Mouse (Mus musculus): ENCODE results near the gene Gm10491. TPM values are rescaled to one million over a fixed set of nuclear protein-coding genes. Genes with fewer than 3 reads are reported as not detected.

The Gm10491 gene
- polyA plus RNA-seq (2016; fragmentation: Nextera tagmentation; extraction: Ambion mirVana): not detected in 2 replicates

DNA sequence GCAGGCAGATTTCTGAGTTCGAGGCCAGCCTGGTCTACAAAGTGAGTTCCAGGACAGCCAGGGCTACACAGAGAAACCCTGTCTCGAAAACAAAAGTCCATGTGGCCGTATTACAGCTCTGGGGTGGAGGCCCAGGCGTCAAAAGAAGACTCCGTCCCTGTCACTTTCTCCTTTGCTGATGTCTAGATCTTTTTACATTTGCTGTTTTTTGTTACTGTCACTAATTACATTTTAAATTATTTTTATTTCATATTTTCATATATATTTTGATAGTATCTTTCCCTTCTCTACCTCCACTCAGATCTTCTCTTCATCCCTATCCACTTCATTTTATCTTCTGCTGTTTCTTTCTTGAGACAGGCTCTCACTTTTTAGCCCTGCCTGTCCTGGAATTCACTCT is at the start of gene Gm10491:
Gene Gm10491 (minus strand): TSS at position 101 of the 400 bp plus-strand sequence.
- no peak within 1 kb of the TSS for H3K4me3 ChIP-seq
- 72% methylated on average over 5 of the region's 5 CpGs for WGBS (ENCODE audit: insufficient replicate concordance)
- H3K4me2 ChIP-seq: no peak within 1 kb of the TSS
- no peak within 1 kb of the TSS for H3K9ac ChIP-seq
- H3K27me3 ChIP-seq (replicated peaks): no peaks in the 10 kb centered on the region
- no peak for ATAC-seq
- no peak within 1 kb of the TSS for H3K27ac ChIP-seq
- 0 out of 2 replicates have a peak, but pooled peaks cover 6% of the 10 kb centered on the region for H3K4me1 ChIP-seq
- H3K36me3 ChIP-seq: peaks cover 12% of the 10 kb centered on the region
- H3K9me3 ChIP-seq (replicated peaks): no peaks in the 10 kb centered on the region

DNA sequence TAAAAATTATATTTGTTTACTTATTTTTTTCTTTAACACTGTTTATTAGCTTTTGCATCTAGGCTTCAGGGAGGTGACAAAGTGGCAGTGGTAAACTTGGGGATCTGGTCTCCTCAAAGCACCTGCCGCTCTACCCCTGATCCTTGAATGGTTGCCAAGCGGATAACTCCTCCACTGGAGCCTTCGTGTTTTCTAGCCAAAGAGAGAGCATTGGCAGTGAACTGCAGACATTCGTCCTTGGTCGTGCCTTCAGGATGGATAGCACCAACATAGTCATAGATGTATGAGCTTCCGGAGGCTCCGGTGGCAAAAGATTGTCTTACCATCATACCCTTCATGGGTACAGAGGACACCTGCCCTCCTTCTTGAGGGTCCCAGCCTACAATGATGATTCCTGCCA is 42.5 kb upstream of the Gm10491 start:
- Histone ChIP-seq H3K36me3 (no peaks in the 10 kb centered on the region), H3K9me3 (replicated peaks) (no peaks in the 10 kb centered on the region), H3K27me3 (replicated peaks) (no peaks in the 10 kb centered on the region), H3K27ac (no peak overlapping the region), H3K4me3 (no peak overlapping the region), H3K9ac (no peak overlapping the region), H3K4me1 (peaks cover 15% of the 10 kb centered on the region), H3K4me2 (no peak overlapping the region)
- ATAC-seq: no peak
- WGBS (ENCODE audit: insufficient replicate concordance): 86% methylated on average over 7 of the region's 7 CpGs

GRCm38 (mm10) chrX:7947900-7948492 is 40.4 kb upstream of the Gm10491 start:
- Histone ChIP-seq H3K9me3 (replicated peaks) (no peaks in the 10 kb centered on the region), H3K27me3 (replicated peaks) (no peaks in the 10 kb centered on the region), H3K27ac (no peak overlapping the region), H3K4me2 (peak overlapping the region; percentile 80), H3K36me3 (no peaks in the 10 kb centered on the region), H3K4me1 (peaks cover 15% of the 10 kb centered on the region), H3K4me3 (peak overlapping the region; percentile 64), H3K9ac (peak overlapping the region; percentile 48)
- 12% methylated on average over 38 of the region's 38 CpGs for WGBS (ENCODE audit: insufficient replicate concordance)
- ATAC-seq: peak; percentile 97

DNA sequence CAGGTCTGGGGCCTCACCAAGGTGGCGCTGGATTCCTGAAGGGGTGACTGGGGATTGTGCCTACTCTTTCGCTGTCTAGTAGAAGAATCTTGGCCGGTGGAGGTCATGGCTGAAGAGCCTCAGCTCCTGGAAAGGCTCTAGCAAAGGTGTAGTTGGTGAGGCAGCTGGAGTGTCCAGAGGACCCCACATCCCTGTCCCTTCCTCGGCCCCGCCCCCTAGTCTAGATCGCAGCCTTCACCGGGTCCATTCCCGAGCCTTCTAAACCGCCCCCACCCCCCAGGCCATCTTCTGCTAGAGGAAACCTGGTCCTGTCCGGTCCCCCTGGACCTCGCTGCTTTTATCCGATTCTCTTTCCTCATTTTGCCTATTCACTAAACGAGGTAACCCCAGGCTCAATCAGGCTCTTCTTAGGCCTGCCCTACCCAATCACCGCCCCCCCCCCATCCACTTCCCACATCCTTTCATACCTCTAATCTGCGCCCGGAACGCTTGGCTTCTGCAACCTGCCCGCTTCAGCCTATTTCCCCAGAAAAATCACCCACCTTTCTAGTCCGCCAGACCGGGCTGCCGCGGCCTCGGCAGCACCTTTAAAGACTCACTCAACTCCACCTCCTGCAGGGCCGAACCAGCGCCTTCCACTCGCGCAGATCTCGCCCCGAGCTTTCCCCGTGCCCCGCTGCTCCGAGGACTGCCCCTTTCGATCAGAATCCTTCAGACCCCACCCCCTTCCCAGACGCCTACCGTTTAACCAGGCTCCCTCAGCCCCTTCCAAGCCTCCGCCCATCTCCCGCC is 39.7 kb upstream of the Gm10491 start, which contains the start of gene Hdac6:
Gene Hdac6 (minus strand): TSS at position 782 of the 792 bp plus-strand sequence.
- no peak for ATAC-seq
- H3K9ac ChIP-seq: peak within 1 kb of the TSS; percentile 71
- WGBS (ENCODE audit: insufficient replicate concordance): 5% methylated on average over 34 of the region's 37 CpGs

GRCm38 (mm10) chrX:7945618-7946017 is 38.0 kb upstream of the Gm10491 start:
- Histone ChIP-seq H3K4me3 (no peak overlapping the region), H3K4me1 (peaks cover 15% of the 10 kb centered on the region), H3K27ac (no peak overlapping the region; the same call in 1 of the 2 replicates), H3K4me2 (no peak overlapping the region), H3K36me3 (no peaks in the 10 kb centered on the region), H3K27me3 (replicated peaks) (no peaks in the 10 kb centered on the region), H3K9ac (no peak overlapping the region), H3K9me3 (replicated peaks) (no peaks in the 10 kb centered on the region)
- 78% methylated on average over 8 of the region's 8 CpGs for WGBS (ENCODE audit: insufficient replicate concordance)
- no peak for ATAC-seq

More for the DNA sequence above, 39.7 kb upstream of the Gm10491 start, which contains the start of gene Hdac6:
- Histone ChIP-seq H3K9me3 (replicated peaks) (no peaks in the 10 kb centered on the region), H3K4me2 (peak within 1 kb of the TSS; percentile 80), H3K36me3 (no peaks in the 10 kb centered on the region), H3K27ac (no peak within 1 kb of the TSS), H3K27me3 (replicated peaks) (no peaks in the 10 kb centered on the region), H3K4me3 (peak within 1 kb of the TSS; percentile 64), H3K4me1 (peaks cover 15% of the 10 kb centered on the region)

DNA sequence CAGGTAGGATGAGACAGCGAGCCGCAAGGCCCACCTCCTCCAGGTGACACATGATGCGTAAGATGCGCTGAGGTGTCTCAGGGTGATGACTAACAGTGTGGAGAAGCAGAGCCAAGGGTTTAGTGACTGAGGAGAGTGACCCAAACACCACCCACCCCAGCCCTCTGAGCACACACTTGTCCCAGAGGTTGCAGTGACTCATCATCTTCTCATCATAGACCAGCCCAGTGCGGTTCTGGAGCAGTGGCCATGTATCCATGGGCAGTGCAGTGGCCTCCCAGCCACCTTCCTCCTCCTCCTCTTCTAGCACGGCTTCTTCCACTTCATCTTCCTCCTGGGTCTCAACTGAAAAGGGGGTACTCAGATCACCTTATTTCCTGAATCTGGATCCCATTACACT is 30.0 kb upstream of the Gm10491 start:
- no peaks in the 10 kb centered on the region for H3K4me1 ChIP-seq
- 88% methylated on average over 6 of the region's 6 CpGs for WGBS (ENCODE audit: insufficient replicate concordance)
- H3K4me3 ChIP-seq: no peak overlapping the region
- H3K9ac ChIP-seq: no peak overlapping the region
- H3K9me3 ChIP-seq (replicated peaks): no peaks in the 10 kb centered on the region
- no peak overlapping the region for H3K4me2 ChIP-seq
- H3K27ac ChIP-seq: no peak overlapping the region
- ATAC-seq: no peak
- peaks cover 14% of the 10 kb centered on the region for H3K36me3 ChIP-seq
- H3K27me3 ChIP-seq (replicated peaks): no peaks in the 10 kb centered on the region

GRCm38 (mm10) chrX:7936874-7937273 is 29.2 kb upstream of the Gm10491 start:
- Histone ChIP-seq H3K9me3 (replicated peaks) (no peaks in the 10 kb centered on the region), H3K36me3 (peaks cover 14% of the 10 kb centered on the region), H3K27ac (no peak overlapping the region), H3K9ac (no peak overlapping the region), H3K27me3 (replicated peaks) (no peaks in the 10 kb centered on the region), H3K4me1 (no peaks in the 10 kb centered on the region), H3K4me2 (no peak overlapping the region), H3K4me3 (no peak overlapping the region)
- WGBS (ENCODE audit: insufficient replicate concordance): 38% methylated on average over 11 of the region's 11 CpGs
- no peak for ATAC-seq

GRCm38 (mm10) chrX:7928270-7928790 is 20.7 kb upstream of the Gm10491 start, which contains the start of gene Eras:
Gene Eras, minus strand, starts transcription at chrX:7928607.
- WGBS (ENCODE audit: insufficient replicate concordance): 17% methylated on average over 16 of the region's 19 CpGs
- Histone ChIP-seq H3K4me2 (no peak within 1 kb of the TSS), H3K4me1 (no peaks in the 10 kb centered on the region), H3K27ac (no peak within 1 kb of the TSS), H3K4me3 (no peak within 1 kb of the TSS), H3K36me3 (peaks cover 5% of the 10 kb centered on the region; the same call in 1 of the 2 replicates), H3K27me3 (replicated peaks) (peaks cover 65% of the 10 kb centered on the region), H3K9me3 (replicated peaks) (no peaks in the 10 kb centered on the region), H3K9ac (no peak within 1 kb of the TSS)
- ATAC-seq: no peak; the same call in 1 of the 2 replicates

- Histone ChIP-seq H3K9me3 (replicated peaks) (no peaks in the 10 kb centered on the region), H3K9ac (no peak overlapping the region), H3K27me3 (replicated peaks) (peaks cover 77% of the 10 kb centered on the region), H3K4me1 (no peaks in the 10 kb centered on the region; the same call in 1 of the 2 replicates), H3K36me3 (peaks cover 5% of the 10 kb centered on the region; the same call in 1 of the 2 replicates), H3K27ac (no peak overlapping the region), H3K4me3 (no peak overlapping the region), H3K4me2 (no peak overlapping the region)
- WGBS (ENCODE audit: insufficient replicate concordance): 10% methylated on average over 10 of the region's 10 CpGs
- no peak for ATAC-seq
Observed at GRCm38 (mm10) chrX:7927116-7927515, 19.5 kb upstream of the Gm10491 start.

DNA sequence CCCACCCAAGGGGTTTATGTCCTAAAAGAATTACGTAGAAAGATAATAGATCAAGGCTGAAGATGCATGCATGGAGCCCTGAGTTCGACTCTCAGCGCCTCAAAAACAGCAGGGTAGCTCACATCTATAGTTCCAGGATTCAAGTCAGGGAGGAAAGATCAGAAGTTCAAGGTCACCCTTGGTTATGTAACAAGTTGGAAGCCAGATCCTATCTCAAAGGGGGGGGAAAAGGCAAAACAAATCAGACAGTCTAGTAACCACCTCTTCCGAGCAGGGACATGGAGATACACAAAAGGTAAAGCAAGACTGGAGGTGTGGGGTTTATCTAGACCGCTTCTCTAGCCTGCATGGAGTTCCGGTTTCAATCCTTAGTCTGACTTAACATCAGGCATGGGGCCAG is 18.6 kb upstream of the Gm10491 start:
- Histone ChIP-seq H3K4me2 (no peak overlapping the region), H3K36me3 (peaks cover 5% of the 10 kb centered on the region; the same call in 1 of the 2 replicates), H3K9ac (no peak overlapping the region), H3K4me1 (no peaks in the 10 kb centered on the region; the same call in 1 of the 2 replicates), H3K27ac (no peak overlapping the region), H3K9me3 (replicated peaks) (no peaks in the 10 kb centered on the region), H3K4me3 (no peak overlapping the region), H3K27me3 (replicated peaks) (peaks cover 85% of the 10 kb centered on the region)
- WGBS (ENCODE audit: insufficient replicate concordance): 50% methylated on average over 6 of the region's 6 CpGs
- ATAC-seq: no peak

DNA sequence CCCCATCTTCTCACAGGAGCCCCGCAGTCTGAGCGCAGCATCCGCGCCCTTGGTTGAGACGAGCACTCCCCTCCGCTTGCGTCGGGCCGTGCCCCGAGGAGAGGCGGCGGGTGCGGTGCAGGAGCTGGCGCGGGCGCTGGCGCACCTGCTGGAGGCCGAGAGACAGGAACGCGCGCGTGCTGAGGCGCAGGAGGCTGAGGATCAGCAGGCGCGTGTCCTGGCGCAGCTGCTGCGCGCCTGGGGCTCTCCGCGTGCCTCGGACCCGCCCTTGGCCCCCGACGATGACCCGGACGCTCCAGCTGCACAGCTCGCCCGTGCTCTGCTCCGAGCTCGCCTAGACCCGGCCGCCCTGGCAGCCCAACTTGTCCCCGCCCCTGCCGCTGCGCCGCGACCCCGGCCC is 14.4 kb upstream of the Gm10491 start:
- H3K9ac ChIP-seq: no peak overlapping the region
- H3K27me3 ChIP-seq (replicated peaks): peaks cover 90% of the 10 kb centered on the region
- H3K27ac ChIP-seq: no peak overlapping the region
- no peaks in the 10 kb centered on the region for H3K9me3 ChIP-seq (replicated peaks)
- H3K4me3 ChIP-seq: peak overlapping the region; percentile 17
- no peaks in the 10 kb centered on the region; the same call in 1 of the 2 replicates for H3K4me1 ChIP-seq
- ATAC-seq: no peak
- 7% methylated on average over 42 of the region's 48 CpGs for WGBS (ENCODE audit: insufficient replicate concordance)
- H3K36me3 ChIP-seq: no peaks in the 10 kb centered on the region
- H3K4me2 ChIP-seq: peak overlapping the region; percentile 40
